Comparison of ENCODE assay signal across 19 mouse cellular contexts in the genomic region with DNA sequence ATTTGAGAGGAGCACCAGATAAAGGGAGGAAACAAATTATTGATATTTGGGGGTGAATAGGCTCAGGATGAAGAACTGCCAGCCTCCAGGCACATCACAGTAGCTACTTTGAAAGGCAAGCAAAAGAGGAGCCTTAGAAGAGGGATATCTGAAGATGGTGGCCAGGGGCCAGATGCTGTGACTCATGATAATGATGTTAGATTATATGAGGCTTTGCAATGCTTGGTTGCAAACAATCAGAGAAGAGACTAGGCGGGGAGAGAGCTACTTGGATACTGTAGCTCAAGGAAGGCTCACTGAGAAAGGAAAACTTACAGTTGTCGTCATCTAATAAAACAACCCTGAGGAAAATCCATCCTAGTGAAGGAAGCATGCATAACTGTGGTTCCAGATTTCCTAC. TPM values are rescaled to one million over a fixed set of nuclear protein-coding genes. Genes with fewer than 3 reads are reported as not detected.
"Had no signal": no experiment of that assay in that cellular context is flagged by ENCODE, and none has a peak within 500 bp of the region (broad histone marks: within the 10 kb centered on the region; RNA-seq: fewer than 3 reads in every experiment).

No protein-coding gene starts in this region.

- DNase-seq: kidney, adult 9 months; kidney, postnatal 36 days; layer of hippocampus, adult 9-11 months; layer of hippocampus, postnatal 36 days; liver; liver, embryonic 13.5 days; liver, postnatal 0 days; lung, postnatal 14 days; right cerebral cortex, adult 18-20 months; thymus, adult 18-20 months; thymus, postnatal 14 days had no signal

- H3K4me2 ChIP-seq: limb, embryonic 12.5 days; liver, embryonic 13.5 days; lung, embryonic 15.5 days; midbrain, embryonic 11.5 days; midbrain, embryonic 15.5 days had no signal

- H3K4me1 ChIP-seq: limb, embryonic 12.5 days; liver, embryonic 13.5 days; lung, embryonic 15.5 days had no signal

- H3K4me3 ChIP-seq: limb, embryonic 12.5 days; liver, embryonic 13.5 days; lung, embryonic 15.5 days; megakaryocyte, embryonic 14.5 days; midbrain, embryonic 15.5 days had no signal

- H3K27ac ChIP-seq: kidney, postnatal 0 days; limb, embryonic 12.5 days; liver, embryonic 13.5 days; lung, embryonic 15.5 days; macrophage; midbrain, embryonic 15.5 days; stomach, postnatal 0 days had no signal

- ATAC-seq: liver, postnatal 0 days; midbrain, embryonic 15.5 days had no signal

- H3K27me3 ChIP-seq: lung, embryonic 15.5 days; midbrain, embryonic 15.5 days had no signal

- H3K36me3 ChIP-seq: limb, embryonic 12.5 days; liver, embryonic 13.5 days; lung, embryonic 15.5 days; midbrain, embryonic 15.5 days had no signal

- H3K9me3 ChIP-seq: limb, embryonic 12.5 days; liver, embryonic 13.5 days; lung, embryonic 15.5 days; midbrain, embryonic 15.5 days had no signal

- H3K9ac ChIP-seq: limb, embryonic 12.5 days; liver, embryonic 13.5 days; liver, postnatal 0 days; lung, embryonic 15.5 days; midbrain, embryonic 15.5 days had no signal

RNA-seq across cellular contexts. Expression of gene Lin7a, which starts 5.2 kb away (rescaled TPM):
- polyA plus RNA-seq: macrophage had no signal
